Mouse (Mus musculus) hindbrain, embryonic 12.5 days (tissue): ENCODE measurements at regions not wholly inside any gene's neighbourhood (a gene's known extent, or its start where the extent isn't known, plus 50 kb on each side); places are given as distances from the start of the nearest gene placed in this dataset.

ENCODE experiments used
- ATAC-seq: fragments of 200-750 bp; cut with Nextera tagmentation; 2 replicates; pipeline ENCODE4 v1.8.0; 2017; ENCODE audit warnings: moderate TSS enrichment; ENCODE audit not compliant: low FRiP score
- H3K27ac ChIP-seq: fragments of 300-500 bp; sonication (generic); 2 replicates; pipeline ENCODE4 v1.5.1; 2016; ENCODE audit warnings: mild to moderate bottlenecking
- H3K27me3 ChIP-seq: fragments of 300-500 bp; sonication (generic); 2 replicates; pipeline ENCODE4 v1.6.1; 2016; ENCODE audit warnings: mild to moderate bottlenecking
- H3K36me3 ChIP-seq: fragments of 300-500 bp; sonication (generic); 2 replicates; pipeline ENCODE4 v1.6.1; 2016; ENCODE audit warnings: mild to moderate bottlenecking
- H3K4me1 ChIP-seq: fragments of 300-500 bp; sonication (generic); 2 replicates; pipeline ENCODE4 v1.6.1; 2016
- H3K4me2 ChIP-seq: fragments of 300-500 bp; sonication (generic); replicated peaks from 2 replicates; pipeline ENCODE4 v1.6.1; 2016; ENCODE audit warnings: mild to moderate bottlenecking
- H3K4me3 ChIP-seq: fragments of 300-500 bp; sonication (generic); 2 replicates; pipeline ENCODE4 v1.5.1; 2016; ENCODE audit warnings: mild to moderate bottlenecking
- H3K9ac ChIP-seq: fragments of 300-500 bp; sonication (generic); 2 replicates; pipeline ENCODE4 v1.6.1; 2016; ENCODE audit warnings: mild to moderate bottlenecking, moderate library complexity
- H3K9me3 ChIP-seq: fragments of 300-500 bp; sonication (generic); replicated peaks from 2 replicates; pipeline ENCODE4 v1.6.1; 2016; ENCODE audit warnings: mild to moderate bottlenecking
- WGBS: fragments of 180-500 bp; shearing (Covaris S2); methylation state at CpG from one replicate; pipeline ENCODE4 v1.1.7; 2016; 5-methylcytosine and 5-hydroxymethylcytosine counted together

GRCm38 (mm10) chr17:65105622-65106021 lies 269.8 kb upstream of the 4930583I09Rik start:
- H3K27me3 ChIP-seq = no peaks in the 10 kb centered on the region
- no peak overlapping the region for H3K27ac ChIP-seq
- ATAC-seq = no peak
- H3K4me1 ChIP-seq = no peaks in the 10 kb centered on the region
- no peak overlapping the region for H3K9ac ChIP-seq
- no peak overlapping the region for H3K4me3 ChIP-seq
- WGBS = 92% methylated on average over 2 of the region's 2 CpGs
- H3K4me2 ChIP-seq = no peak overlapping the region
- no peaks in the 10 kb centered on the region for H3K9me3 ChIP-seq
- no peaks in the 10 kb centered on the region for H3K36me3 ChIP-seq

DNA sequence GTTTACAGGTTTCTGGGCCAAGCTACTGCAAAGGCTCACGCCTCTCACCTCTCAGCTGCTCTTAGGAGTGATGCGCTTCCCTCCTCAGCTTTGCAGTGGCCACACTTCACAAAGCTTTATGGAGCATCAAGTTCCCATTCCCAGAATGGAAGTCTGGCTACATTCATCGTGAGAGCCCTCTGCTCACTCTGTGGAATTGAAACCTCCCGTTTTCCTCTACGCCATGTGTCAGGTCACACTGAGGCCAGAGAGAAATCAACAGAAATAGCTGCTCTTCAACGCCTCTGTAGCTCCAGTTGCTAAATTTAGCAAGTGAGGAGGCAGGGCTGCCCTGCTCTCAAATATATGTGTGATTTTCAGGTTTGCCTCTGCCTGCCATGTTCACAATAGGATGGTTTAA lies 265.3 kb upstream of the 4930583I09Rik start:
- ATAC-seq = no peak
- H3K27me3 ChIP-seq = no peaks in the 10 kb centered on the region

DNA sequence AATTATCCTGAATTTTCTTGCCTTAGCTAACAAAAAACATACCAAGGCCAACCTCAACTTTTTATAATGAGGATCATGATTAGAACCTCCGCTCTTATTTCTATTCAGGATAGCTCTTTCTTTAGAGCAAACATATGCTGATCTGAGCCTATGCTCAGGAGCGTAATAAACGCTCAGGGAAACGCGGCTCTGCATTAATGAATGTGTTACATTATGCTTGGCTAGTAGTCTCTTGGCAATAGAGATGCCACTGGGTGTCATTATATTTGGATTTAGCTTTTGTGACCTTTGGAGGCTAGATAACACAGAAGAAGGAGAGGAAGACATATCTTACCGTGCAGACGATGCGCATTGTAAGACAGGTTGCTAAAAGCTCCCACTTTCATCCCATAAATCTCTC lies 246.4 kb upstream of the 4930583I09Rik start:
- Histone ChIP-seq H3K4me2 (no peak overlapping the region), H3K9me3 (no peaks in the 10 kb centered on the region), H3K4me3 (no peak overlapping the region), H3K4me1 (no peaks in the 10 kb centered on the region), H3K27ac (no peak overlapping the region), H3K9ac (no peak overlapping the region), H3K36me3 (no peaks in the 10 kb centered on the region), H3K27me3 (no peaks in the 10 kb centered on the region)
- 84% methylated on average over 8 of the region's 8 CpGs for WGBS
- no peak for ATAC-seq

More for the DNA sequence above, 265.3 kb upstream of the 4930583I09Rik start:
- Histone ChIP-seq H3K36me3 (no peaks in the 10 kb centered on the region), H3K9ac (no peak overlapping the region), H3K4me2 (no peak overlapping the region), H3K27ac (no peak overlapping the region), H3K4me3 (no peak overlapping the region), H3K9me3 (no peaks in the 10 kb centered on the region), H3K4me1 (no peaks in the 10 kb centered on the region)
- WGBS = 78% methylated on average over 6 of the region's 6 CpGs

- no peak overlapping the region for H3K4me2 ChIP-seq
- no peaks in the 10 kb centered on the region for H3K9me3 ChIP-seq
- H3K27ac ChIP-seq = no peak overlapping the region
- no peaks in the 10 kb centered on the region for H3K36me3 ChIP-seq
- H3K27me3 ChIP-seq = no peaks in the 10 kb centered on the region
- H3K9ac ChIP-seq = no peak overlapping the region
- no peak overlapping the region for H3K4me3 ChIP-seq
- WGBS = 76% methylated on average over 2 of the region's 2 CpGs
- H3K4me1 ChIP-seq = no peaks in the 10 kb centered on the region
- no peak for ATAC-seq
Observed at GRCm38 (mm10) chr17:65081779-65082086, 245.9 kb upstream of the 4930583I09Rik start.

DNA sequence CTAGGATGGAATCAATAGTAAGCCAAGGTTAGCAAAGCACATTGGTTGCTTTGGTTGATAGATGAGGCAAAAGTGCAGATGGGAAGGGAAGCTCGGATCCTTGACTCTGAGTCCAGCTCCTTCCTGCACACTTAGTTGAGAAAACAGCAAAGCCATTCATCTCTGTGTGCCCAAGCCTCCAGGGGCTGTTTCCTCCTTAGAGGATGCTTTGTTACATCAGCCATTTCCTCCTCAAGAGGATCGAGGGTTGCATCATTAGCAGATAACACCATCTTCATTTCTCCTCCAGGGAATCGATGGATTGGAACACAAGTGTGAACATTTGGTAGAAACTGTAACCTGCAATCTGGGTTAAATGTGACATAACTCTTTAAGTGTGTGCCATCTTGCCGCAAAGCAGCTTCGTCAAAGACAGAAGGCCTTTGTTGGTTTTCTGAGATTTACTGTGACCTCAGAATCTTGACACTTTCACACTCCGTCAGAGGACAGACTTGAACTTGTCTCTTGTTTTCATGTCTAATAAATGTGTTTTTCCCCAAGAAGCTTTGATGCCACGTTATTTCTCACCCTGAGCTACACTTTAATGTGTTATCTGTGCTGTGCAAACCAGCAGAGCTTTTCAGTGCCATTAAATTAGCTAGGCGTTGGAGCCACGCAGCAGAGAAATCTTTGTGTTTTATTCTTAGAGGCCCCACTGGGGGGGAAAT lies 245.4 kb upstream of the 4930583I09Rik start:
- 74% methylated on average over 9 of the region's 9 CpGs for whole genome bisulfite sequencing

DNA sequence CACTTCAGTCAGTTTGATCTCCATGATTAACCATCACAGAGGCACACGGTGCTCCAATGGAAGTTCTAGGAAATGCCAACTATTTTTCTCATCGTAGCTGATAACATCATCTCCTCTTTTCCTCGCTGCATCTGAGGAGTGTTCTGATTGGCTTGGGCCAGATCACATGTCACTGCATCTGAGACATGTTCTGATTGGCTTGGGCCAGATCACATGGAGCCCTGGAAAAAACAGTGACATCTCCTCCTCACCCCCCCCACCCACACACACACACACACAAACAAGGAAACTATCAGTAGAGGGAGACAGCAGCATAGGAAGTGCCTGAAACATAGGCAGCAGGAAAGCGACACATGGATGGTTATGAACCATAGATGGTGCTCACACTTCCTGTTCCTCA lies 239.0 kb upstream of the 4930583I09Rik start:
- Histone ChIP-seq H3K4me1 (no peaks in the 10 kb centered on the region), H3K4me3 (no peak overlapping the region), H3K27ac (no peak overlapping the region), H3K36me3 (no peaks in the 10 kb centered on the region), H3K4me2 (no peak overlapping the region), H3K9me3 (no peaks in the 10 kb centered on the region), H3K27me3 (no peaks in the 10 kb centered on the region), H3K9ac (no peak overlapping the region)
- WGBS = 87% methylated on average over 4 of the region's 4 CpGs
- no peak for ATAC-seq

More for the DNA sequence above, 245.4 kb upstream of the 4930583I09Rik start:
- Histone ChIP-seq H3K9me3 (no peaks in the 10 kb centered on the region), H3K27me3 (no peaks in the 10 kb centered on the region), H3K27ac (no peak overlapping the region), H3K36me3 (no peaks in the 10 kb centered on the region), H3K4me1 (no peaks in the 10 kb centered on the region), H3K4me3 (no peak overlapping the region), H3K9ac (no peak overlapping the region), H3K4me2 (no peak overlapping the region)
- ATAC-seq = no peak

- WGBS = 63% methylated on average over 3 of the region's 3 CpGs
- Histone ChIP-seq H3K27ac (no peak overlapping the region), H3K4me3 (no peak overlapping the region), H3K9ac (no peak overlapping the region), H3K9me3 (no peaks in the 10 kb centered on the region), H3K27me3 (no peaks in the 10 kb centered on the region), H3K4me2 (no peak overlapping the region), H3K4me1 (no peaks in the 10 kb centered on the region), H3K36me3 (no peaks in the 10 kb centered on the region)
- no peak for ATAC-seq
Observed at GRCm38 (mm10) chr17:65071114-65071513, 235.2 kb upstream of the 4930583I09Rik start.

GRCm38 (mm10) chr17:65066135-65066534 lies 230.3 kb upstream of the 4930583I09Rik start:
- Histone ChIP-seq H3K27ac (no peak overlapping the region), H3K9ac (no peak overlapping the region), H3K4me3 (no peak overlapping the region), H3K27me3 (no peaks in the 10 kb centered on the region), H3K36me3 (no peaks in the 10 kb centered on the region), H3K4me1 (no peaks in the 10 kb centered on the region), H3K9me3 (no peaks in the 10 kb centered on the region), H3K4me2 (no peak overlapping the region)
- WGBS = 81% methylated on average over 3 of the region's 3 CpGs
- no peak for ATAC-seq

- WGBS = 78% methylated on average over 4 of the region's 4 CpGs
Observed at GRCm38 (mm10) chr17:65056059-65056458, 220.2 kb upstream of the 4930583I09Rik start.

DNA sequence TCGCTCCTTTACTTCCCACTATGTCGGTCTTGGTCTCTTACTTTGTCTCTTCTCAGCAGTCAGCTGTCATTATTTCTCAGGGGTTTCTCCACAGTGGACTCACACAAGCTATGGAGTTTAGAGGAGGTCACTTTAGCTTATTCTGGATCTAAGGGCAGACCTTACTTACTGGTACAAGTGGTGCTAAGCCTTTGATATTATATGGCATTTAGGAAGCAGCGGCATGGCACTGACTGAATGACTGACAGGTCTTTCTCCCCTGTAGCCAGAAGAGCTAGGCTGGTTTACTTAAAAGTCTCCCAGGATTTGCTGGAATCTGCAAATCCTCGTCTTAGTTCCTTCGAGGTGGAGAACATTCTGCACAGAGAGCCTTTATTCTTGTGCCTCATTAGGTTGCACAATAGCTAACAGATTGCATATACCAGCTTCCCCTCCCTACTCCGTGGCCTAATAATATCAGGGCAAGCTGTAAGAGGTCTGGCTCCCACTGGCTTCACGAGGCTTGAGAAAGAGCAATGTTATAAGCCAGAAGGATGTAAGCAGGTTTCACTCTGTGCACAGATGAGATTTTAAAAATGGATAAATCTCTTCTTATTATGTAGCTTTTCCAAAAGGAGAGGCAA lies 214.1 kb upstream of the 4930583I09Rik start:
- Histone ChIP-seq H3K4me1 (no peaks in the 10 kb centered on the region), H3K4me2 (no peak overlapping the region), H3K9ac (no peak overlapping the region), H3K36me3 (no peaks in the 10 kb centered on the region), H3K27ac (no peak overlapping the region), H3K27me3 (no peaks in the 10 kb centered on the region), H3K4me3 (no peak overlapping the region), H3K9me3 (no peaks in the 10 kb centered on the region)
- WGBS = 56% methylated on average over 7 of the region's 7 CpGs
- no peak for ATAC-seq

More at GRCm38 (mm10) chr17:65056059-65056458, 220.2 kb upstream of the 4930583I09Rik start:
- ATAC-seq = no peak
- no peak overlapping the region for H3K9ac ChIP-seq
- no peak overlapping the region for H3K27ac ChIP-seq
- no peaks in the 10 kb centered on the region for H3K27me3 ChIP-seq
- H3K9me3 ChIP-seq = 0 out of 2 replicates have a peak, but pooled peaks cover 4% of the 10 kb centered on the region
- no peaks in the 10 kb centered on the region for H3K36me3 ChIP-seq
- H3K4me3 ChIP-seq = no peak overlapping the region
- no peaks in the 10 kb centered on the region for H3K4me1 ChIP-seq
- no peak overlapping the region for H3K4me2 ChIP-seq

- Histone ChIP-seq H3K36me3 (no peaks in the 10 kb centered on the region), H3K4me1 (no peaks in the 10 kb centered on the region), H3K9me3 (no peaks in the 10 kb centered on the region), H3K4me3 (no peak overlapping the region), H3K9ac (no peak overlapping the region), H3K27ac (no peak overlapping the region), H3K27me3 (no peaks in the 10 kb centered on the region), H3K4me2 (no peak overlapping the region)
- WGBS = 90% methylated on average over 5 of the region's 5 CpGs
- ATAC-seq = no peak
Observed at GRCm38 (mm10) chr17:65015731-65016130, 179.9 kb upstream of the 4930583I09Rik start.

GRCm38 (mm10) chr17:65014682-65015081 lies 178.8 kb upstream of the 4930583I09Rik start:
- Histone ChIP-seq H3K4me3 (no peak overlapping the region), H3K4me2 (no peak overlapping the region), H3K9me3 (no peaks in the 10 kb centered on the region), H3K36me3 (no peaks in the 10 kb centered on the region), H3K9ac (no peak overlapping the region), H3K27ac (no peak overlapping the region), H3K27me3 (no peaks in the 10 kb centered on the region), H3K4me1 (no peaks in the 10 kb centered on the region)
- ATAC-seq = no peak

DNA sequence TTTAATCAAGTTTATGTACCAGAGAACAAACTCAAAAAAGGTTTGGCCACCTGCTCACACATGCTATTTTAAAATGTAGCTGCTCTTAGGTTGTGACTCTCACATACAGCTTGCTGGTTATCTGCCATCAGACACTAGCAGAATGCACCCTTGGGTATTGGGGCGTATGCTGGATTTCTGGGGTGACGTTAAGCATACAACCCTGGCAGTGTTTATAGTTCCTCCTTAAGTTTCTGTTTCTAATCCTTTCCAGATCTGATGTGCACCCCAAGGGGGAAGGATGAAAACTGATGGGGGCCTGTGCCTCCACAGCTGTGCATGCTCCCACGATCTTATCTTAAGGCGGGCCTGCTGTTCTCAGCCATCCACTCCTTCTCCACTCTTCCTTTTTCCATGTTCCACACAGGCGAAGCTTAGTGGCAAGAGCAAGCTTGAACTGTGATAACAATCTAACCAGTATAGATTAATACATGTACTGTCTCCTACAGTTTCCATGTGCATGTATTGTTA lies 164.8 kb upstream of the 4930583I09Rik start:
- no peaks in the 10 kb centered on the region for H3K4me1 ChIP-seq
- WGBS = 77% methylated on average over 5 of the region's 5 CpGs

More for the DNA sequence above, 164.8 kb upstream of the 4930583I09Rik start:
- Histone ChIP-seq H3K9me3 (no peaks in the 10 kb centered on the region), H3K36me3 (no peaks in the 10 kb centered on the region), H3K27me3 (no peaks in the 10 kb centered on the region), H3K27ac (no peak overlapping the region), H3K9ac (no peak overlapping the region), H3K4me2 (no peak overlapping the region), H3K4me3 (no peak overlapping the region)
- ATAC-seq = no peak
